Mouse (Mus musculus): Measurements from ENCODE around the gene Nr1h2. TPM values are rescaled to one million over a fixed set of nuclear protein-coding genes. Genes with fewer than 3 reads are reported as not detected.

The Nr1h2 gene
- total RNA-seq, 1 experiment from 2014 or later: 180 TPM

GRCm38 (mm10) chr7:44500046-44500445, 53.7 kb downstream of the Nr1h2 start:
- ATAC-seq (ENCODE audit: extremely low read depth, insufficient number of reproducible peaks, low FRiP score, poor library complexity, severe bottlenecking): no peak

Other genes starting within 250 kb of the Nr1h2 start
- 3.3 and 4.3 TPM in 2 replicates for gene Clec11a, start 247.0 kb downstream of the Nr1h2 start, total RNA-seq (2017)
- gene Shank1, start 243.7 kb downstream of the Nr1h2 start, total RNA-seq (2017): 2.1 and 5.9 TPM in 2 replicates
- gene Syt3, start 169.8 kb downstream of the Nr1h2 start, total RNA-seq (2017): not detected in 2 replicates
- not detected in 2 replicates for gene 1700008O03Rik, start 168.1 kb downstream of the Nr1h2 start, total RNA-seq (2017)
- not detected in 2 replicates for gene Lrrc4b, start 124.9 kb downstream of the Nr1h2 start, total RNA-seq (2017)
- gene Aspdh, start 88.6 kb downstream of the Nr1h2 start, total RNA-seq (2017): not detected in 2 replicates
- 19.9 and 24.7 TPM in 2 replicates for gene Josd2, start 86.0 kb downstream of the Nr1h2 start, total RNA-seq (2017)
- gene Emc10, start 57.4 kb downstream of the Nr1h2 start, total RNA-seq (2017): 29.0 and 37.8 TPM in 2 replicates
- gene Fam71e1, start 57.4 kb downstream of the Nr1h2 start, total RNA-seq (2017): 7.3 and 7.6 TPM in 2 replicates
- gene Mybpc2, start 29.3 kb downstream of the Nr1h2 start, total RNA-seq (2017): 3.7 and 7.9 TPM in 2 replicates
- gene Spib, start 21.9 kb downstream of the Nr1h2 start, total RNA-seq (2017): 205 and 207 TPM in 2 replicates
- 53.4 and 61.8 TPM in 2 replicates for gene Pold1, start 5.1 kb downstream of the Nr1h2 start, total RNA-seq (2017)
- gene Napsa, start 18.4 kb upstream of the Nr1h2 start, total RNA-seq (2017): 115 and 117 TPM in 2 replicates
- gene Kcnc3, start 36.7 kb upstream of the Nr1h2 start, total RNA-seq (2017): 0.81 and 1.4 TPM in 2 replicates
- not detected in 2 replicates for gene Myh14, start 116.9 kb upstream of the Nr1h2 start, total RNA-seq (2017)
- gene Izumo2, start 154.8 kb upstream of the Nr1h2 start, total RNA-seq (2017): not detected in 2 replicates
- gene Vrk3, start 194.5 kb upstream of the Nr1h2 start, total RNA-seq (2017): 49.1 and 52.8 TPM in 2 replicates
- gene Zfp473, start 197.1 kb upstream of the Nr1h2 start, total RNA-seq (2017): 0.98 and 1.5 TPM in 2 replicates

All from neutrophil, adult 5-6 weeks (primary cell).